Mouse (Mus musculus) neural tube, embryonic 10.5 days (tissue): ENCODE results near the gene Wdr90.
A peak's percentile ranks its signal among the peaks of the same experiment; 100 is the strongest.
"Not testable (repeated sequence)": the region's sequence is repeated elsewhere in the genome, so short reads cannot be mapped to it uniquely, and the experiment has no call there.

ENCODE experiments used
- DNase-seq: peaks from one replicate; pipeline ENCODE4 v3.0.0-alpha.2; 2017; ENCODE audit warnings: low spot score; ENCODE audit errors: extremely low spot score

Gene Wdr90

GRCm38 (mm10) chr17:25808789-25809605, 52.3 kb downstream of the Wdr90 start, which contains the start of gene Fbxl16:
TSS of gene Fbxl16 (plus strand) at chr17:25809085.
- peak; percentile 83 for DNase-seq

DNA sequence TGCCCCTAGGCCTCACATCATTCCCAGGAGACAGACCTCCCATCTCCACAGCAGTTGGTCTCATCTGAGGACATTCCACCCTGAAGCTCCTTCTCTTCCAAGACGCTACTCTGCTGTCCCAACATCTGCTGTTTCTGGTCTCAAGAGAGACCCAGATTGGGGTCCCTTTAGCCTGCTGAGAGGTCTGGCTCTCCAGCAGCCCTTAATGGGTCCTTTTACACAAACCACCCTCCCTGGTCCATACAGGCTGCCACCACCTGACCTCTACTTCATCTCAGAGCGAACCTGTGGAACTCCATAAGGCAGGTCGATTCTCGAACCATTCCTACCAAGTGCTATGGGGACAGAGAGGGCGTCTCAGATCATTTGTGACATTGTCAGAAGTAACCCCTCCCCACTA, 53.3 kb downstream of the Wdr90 start:
- no peak for DNase-seq

DNA sequence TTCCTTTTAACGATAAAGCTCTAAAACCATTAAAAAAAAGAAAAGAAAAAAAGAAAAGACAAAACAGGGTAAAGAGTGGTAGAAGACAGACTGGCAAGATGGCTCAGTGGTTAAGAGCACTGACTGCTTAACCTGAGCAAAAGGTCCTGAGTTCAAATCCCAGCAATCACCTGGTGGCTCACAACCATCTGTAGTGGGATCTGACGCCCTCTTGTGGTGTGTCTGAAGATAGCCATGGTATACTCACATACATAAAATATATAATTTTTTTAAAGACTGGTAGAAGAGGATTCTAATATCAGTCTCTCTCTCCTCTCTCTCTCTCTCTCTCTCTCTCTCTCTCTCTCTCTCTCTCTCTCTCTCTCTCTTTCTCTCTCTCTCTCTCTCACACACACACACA, 53.8 kb downstream of the Wdr90 start:
- DNase-seq, result not testable (repeated sequence)

DNA sequence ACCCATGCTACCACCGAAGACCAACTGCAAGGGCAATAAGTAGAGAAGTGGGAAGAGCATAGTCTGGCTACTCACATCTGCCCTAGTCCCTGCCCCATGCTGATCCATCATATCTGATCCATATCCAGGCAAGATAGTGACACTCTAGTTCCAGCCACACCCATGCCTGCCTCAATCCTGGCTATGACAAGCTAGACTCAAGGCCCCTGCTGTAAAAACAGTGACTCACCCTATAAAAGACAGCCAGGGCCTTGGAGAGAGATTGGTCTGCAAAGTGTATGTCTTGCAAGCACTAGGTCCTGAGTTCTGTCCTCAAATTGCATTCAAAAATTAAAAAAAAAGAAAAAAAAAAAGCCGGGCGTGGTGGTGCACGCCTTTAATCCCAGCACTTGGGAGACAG, 54.8 kb downstream of the Wdr90 start:
- no peak for DNase-seq

DNA sequence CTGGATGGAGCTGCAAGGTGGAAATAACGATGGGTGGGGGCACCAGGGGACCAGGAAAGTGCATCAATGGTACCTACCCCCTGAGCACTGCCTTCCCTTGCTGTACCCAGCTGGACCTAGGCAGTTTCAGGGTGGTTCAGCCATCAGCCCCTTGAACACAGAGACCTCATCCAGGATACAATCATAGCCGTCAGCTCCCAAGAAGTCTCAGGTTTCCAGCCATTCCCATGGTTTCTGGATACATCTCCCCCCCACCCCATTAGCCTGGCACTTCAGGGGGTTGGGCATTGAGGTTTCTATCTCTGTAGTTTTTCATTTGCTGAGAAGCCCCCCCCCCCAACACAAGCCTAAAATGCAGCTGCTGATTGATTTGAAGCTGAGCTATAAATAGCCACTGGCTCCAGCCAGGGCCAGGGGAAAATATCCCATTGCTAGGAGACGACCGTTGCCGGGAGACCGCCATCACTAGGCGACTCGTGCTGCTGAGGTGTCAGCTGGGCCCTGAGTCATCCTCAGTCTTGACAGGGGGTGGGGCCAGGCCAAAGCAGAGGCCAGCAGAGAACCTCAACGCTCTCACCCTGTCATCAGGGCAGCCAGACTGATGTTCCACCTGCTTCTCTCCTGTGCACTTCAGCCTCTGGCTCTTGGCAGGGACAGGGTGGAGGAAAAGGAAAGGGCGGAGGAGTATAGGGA, 58.3 kb downstream of the Wdr90 start:
- DNase-seq, result peak; percentile 86

- DNase-seq, result peak; percentile 65
Observed at GRCm38 (mm10) chr17:25801029-25801428, 60.3 kb downstream of the Wdr90 start.

GRCm38 (mm10) chr17:25796951-25797369, 64.3 kb downstream of the Wdr90 start, which contains the start of gene Metrn:
TSS of gene Metrn (minus strand) at chr17:25797136.
- DNase-seq, result peak; percentile 93

- peak; percentile 55 for DNase-seq
Observed at GRCm38 (mm10) chr17:25796211-25796771, 65.0 kb downstream of the Wdr90 start.

DNA sequence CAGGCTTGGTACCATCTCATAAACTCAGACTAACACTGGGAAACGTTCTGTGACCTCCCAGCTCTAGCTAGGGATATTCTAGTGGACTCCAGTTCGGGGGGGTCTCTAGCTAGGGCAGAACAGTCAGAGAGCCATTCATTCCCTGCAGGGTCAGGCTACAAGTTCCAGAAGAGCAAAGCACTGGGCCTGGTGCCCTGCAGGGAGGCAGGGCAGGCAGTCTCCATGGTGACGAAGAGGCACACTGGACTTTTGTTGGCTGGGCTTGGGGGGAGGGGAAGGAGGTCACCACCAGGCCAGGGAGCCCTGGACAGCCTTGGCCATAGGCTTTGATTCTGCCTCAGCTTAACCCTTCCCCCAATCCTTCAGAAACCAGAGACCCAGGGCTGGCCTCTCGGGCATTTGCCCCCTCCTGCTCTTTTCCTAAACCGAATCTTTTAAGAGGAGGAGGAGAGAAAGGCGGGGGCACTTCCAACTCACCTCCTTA, 65.7 kb downstream of the Wdr90 start, which contains the start of gene AC134908.4:
AC134908.4 (minus strand) TSS at position 51 of the 484 bp plus-strand sequence.
- DNase-seq, result peak; percentile 88

DNA sequence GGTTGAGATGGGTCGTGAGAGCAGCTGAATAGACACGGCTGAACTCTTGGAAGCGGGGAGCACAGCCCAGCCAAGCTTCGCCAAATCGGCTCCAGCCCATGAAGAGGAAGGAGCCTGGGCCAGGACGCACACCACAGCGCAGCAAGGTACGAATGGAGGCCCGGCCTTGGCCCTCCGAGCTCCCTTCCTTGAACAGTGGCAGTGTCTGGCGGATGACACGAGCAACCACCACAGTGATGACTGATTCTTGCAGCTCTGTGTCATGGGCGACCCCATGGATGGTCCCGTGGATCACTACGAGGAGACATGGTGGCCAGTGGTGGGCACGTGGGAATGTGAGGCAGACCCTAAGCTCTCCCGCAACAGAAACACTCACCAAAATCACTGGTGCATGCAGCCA, 66.3 kb downstream of the Wdr90 start:
- DNase-seq, result no peak
